Mouse (Mus musculus): ENCODE results near the gene Dbx1. TPM values are rescaled to one million over a fixed set of nuclear protein-coding genes. Genes with fewer than 3 reads are reported as not detected.

Gene Dbx1
- polyA plus RNA-seq, 1 experiment = not detected

Other genes starting within 250 kb of the Dbx1 start
- 14.1 and 16.6 TPM in 2 replicates for gene Htatip2, start 122.3 kb upstream of the Dbx1 start, polyA plus RNA-seq (2012; rRNA removed)
- 9.0 and 9.6 TPM in 2 replicates for gene Prmt3, start 141.5 kb upstream of the Dbx1 start, polyA plus RNA-seq (2012; rRNA removed)